Mouse (Mus musculus): Measurements from ENCODE around the gene Emb.

DNA sequence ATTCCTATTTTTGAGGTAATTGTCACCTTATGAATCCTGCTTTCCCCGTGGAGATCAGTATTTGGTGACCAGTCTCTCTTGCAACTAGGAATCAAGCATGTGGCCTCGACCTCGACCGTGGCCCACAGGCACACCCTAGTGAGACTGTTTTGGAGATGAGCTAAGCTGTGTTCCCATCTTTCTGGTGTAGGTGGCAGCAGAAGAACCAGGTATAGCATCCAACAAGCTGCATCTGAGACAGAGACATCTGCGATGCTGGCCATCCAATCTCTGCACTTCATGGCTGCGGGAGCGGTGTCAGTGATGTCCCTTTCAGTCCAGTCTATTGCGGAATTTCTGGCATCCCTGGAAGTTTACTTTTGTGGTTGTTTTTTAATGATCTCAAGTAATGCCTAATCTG is 2.3 kb upstream of the Emb start:
- peak in 1 of 2 experiments; percentile 29; a peak in 2 of 4 replicates for TF ChIP-seq CTCF (conservative IDR thresholded peaks at IDR 0.05 in 1 of 2, IDR thresholded peaks at IDR 0.05 in 1 of 2; ENCODE audit: low read depth in 2 of 2, low read length in 2 of 2)
- TF ChIP-seq TBP (conservative IDR thresholded peaks at IDR 0.05; ENCODE audit: low read depth, low read length): no peak
- TF ChIP-seq POLR2A (IDR thresholded peaks at IDR 0.05; ENCODE audit: low read depth, low read length): no peak
- TF ChIP-seq MYC (IDR thresholded peaks at IDR 0.05; ENCODE audit: low read depth, low read length): no peak
- no peak for TF ChIP-seq ZKSCAN1 (IDR thresholded peaks at IDR 0.05; ENCODE audit: borderline replicate concordance, low read depth, low read length)
- no peak for TF ChIP-seq EP300 (IDR thresholded peaks at IDR 0.05; ENCODE audit: low read length)
- TF ChIP-seq ETS1 (conservative IDR thresholded peaks at IDR 0.05; ENCODE audit: low read depth, low read length): no peak
- no peak for TF ChIP-seq POLR2AphosphoS2 (IDR thresholded peaks at IDR 0.05; ENCODE audit: low read depth, low read length)
- TF ChIP-seq NELFE (IDR thresholded peaks at IDR 0.05; ENCODE audit: low read depth, low read length): no peak

Data from CH12.LX (cell line).